Comparison of ENCODE assay signal across 11 mouse cellular contexts in genomic region chr7:75613240-75613639, GRCm38 (mm10).
DNase-seq lines count a peak whose midpoint lies in the region; ATAC-seq and TF ChIP-seq lines count a peak whose summit lies in the region.
"Had no signal": no experiment of that assay in that cellular context is flagged by ENCODE, and none has a peak within 500 bp of the region (broad histone marks: within the 10 kb centered on the region; RNA-seq: fewer than 3 reads in every experiment).

No protein-coding gene starts in this region.

- peak overlapping the region; percentile 47 for H3K4me2 ChIP-seq in heart, embryonic 11.5 days
- H3K4me2 ChIP-seq in liver, postnatal 0 days (ENCODE audit: low read depth, low read length), result peak overlapping the region; percentile 65
- no peak overlapping the region for H3K4me2 ChIP-seq in hindbrain, postnatal 0 days (ENCODE audit: low read depth, low read length)
- H3K4me2 ChIP-seq: hindbrain, embryonic 15.5 days had no signal

- no peak for TF ChIP-seq CTCF in layer of hippocampus, adult 2 months (conservative IDR thresholded peaks at IDR 0.05)
- no peak for TF ChIP-seq CTCF in liver, postnatal 0 days (IDR thresholded peaks at IDR 0.05; ENCODE audit: low read depth)
- TF ChIP-seq CTCF in hindbrain, postnatal 0 days (IDR thresholded peaks at IDR 0.05; ENCODE audit: low read depth), result no peak

- DNase-seq in layer of hippocampus, adult 2 months (ENCODE audit: low spot score in 2 of 2), result no peak
- no peak for DNase-seq in layer of hippocampus, postnatal 14 days (ENCODE audit: low spot score in 2 of 2)
- peak; percentile 29 for DNase-seq in NIH3T3 (ENCODE audit: low read depth)
- DNase-seq in liver, postnatal 0 days, result no peak
- no peak for DNase-seq in cerebellum, adult 18-20 months
- no peak for DNase-seq in hindbrain, postnatal 0 days (ENCODE audit: low spot score)
- DNase-seq: cerebellum, postnatal 36 days had no signal

- no peaks in the 10 kb centered on the region for H3K27me3 ChIP-seq in heart, embryonic 11.5 days (ENCODE audit: control insufficient read depth, insufficient read depth, low read length)
- H3K27me3 ChIP-seq in liver, postnatal 0 days (ENCODE audit: insufficient read depth, low read length), result no peaks in the 10 kb centered on the region
- no peaks in the 10 kb centered on the region for H3K27me3 ChIP-seq in hindbrain, postnatal 0 days (ENCODE audit: insufficient read depth, low read length)
- H3K27me3 ChIP-seq: hindbrain, embryonic 15.5 days had no signal

- H3K4me3 ChIP-seq in layer of hippocampus, adult 2 months, result peak overlapping the region; percentile 45
- H3K4me3 ChIP-seq in heart, embryonic 11.5 days (ENCODE audit: low read depth, low read length), result peak overlapping the region; percentile 41
- peak overlapping the region; percentile 51 for H3K4me3 ChIP-seq in liver, postnatal 0 days (ENCODE audit: low read depth, low read length)
- no peak overlapping the region for H3K4me3 ChIP-seq in hindbrain, postnatal 0 days (ENCODE audit: low read length)
- H3K4me3 ChIP-seq: hindbrain, embryonic 15.5 days; myocyte had no signal

- WGBS in heart, embryonic 11.5 days (ENCODE audit: insufficient replicate concordance), result 41% methylated on average over 5 of the region's 5 CpGs
- 16% methylated on average over 5 of the region's 5 CpGs for WGBS in liver, postnatal 0 days (ENCODE audit: insufficient replicate concordance)
- 82% methylated on average over 5 of the region's 5 CpGs for WGBS in hindbrain, postnatal 0 days

- TF ChIP-seq EP300 in liver, postnatal 0 days (IDR thresholded peaks at IDR 0.05; ENCODE audit: low read depth), result 0 out of 2 replicates have a peak, but pooled peaks have one; percentile 33

- H3K9me3 ChIP-seq in heart, embryonic 11.5 days (replicated peaks; ENCODE audit: control insufficient read depth, low read length), result no peaks in the 10 kb centered on the region
- H3K9me3 ChIP-seq in liver, postnatal 0 days (ENCODE audit: low read length), result no peaks in the 10 kb centered on the region
- H3K9me3 ChIP-seq in hindbrain, postnatal 0 days (ENCODE audit: low read length), result no peaks in the 10 kb centered on the region
- H3K9me3 ChIP-seq: hindbrain, embryonic 15.5 days had no signal

- peak overlapping the region; percentile 81 for H3K27ac ChIP-seq in layer of hippocampus, adult 2 months
- no peak overlapping the region for H3K27ac ChIP-seq in heart, embryonic 11.5 days (ENCODE audit: low read depth, low read length)
- peak overlapping the region; percentile 92 for H3K27ac ChIP-seq in liver, postnatal 0 days (ENCODE audit: low read depth)
- no peak overlapping the region for H3K27ac ChIP-seq in hindbrain, postnatal 0 days
- H3K27ac ChIP-seq: hindbrain, embryonic 15.5 days; macrophage had no signal

- peaks cover 18% of the 10 kb centered on the region for H3K36me3 ChIP-seq in heart, embryonic 11.5 days (ENCODE audit: control insufficient read depth, insufficient read depth, low read length)
- H3K36me3 ChIP-seq in liver, postnatal 0 days (replicated peaks; ENCODE audit: insufficient read depth, low read length), result peaks cover 50% of the 10 kb centered on the region
- H3K36me3 ChIP-seq in hindbrain, postnatal 0 days (ENCODE audit: insufficient read depth, low read length), result no peaks in the 10 kb centered on the region
- H3K36me3 ChIP-seq: hindbrain, embryonic 15.5 days had no signal

- H3K9ac ChIP-seq in heart, embryonic 11.5 days (ENCODE audit: low read depth, low read length), result 0 out of 2 replicates have a peak overlapping the region, but pooled peaks have one; percentile 46
- peak overlapping the region; percentile 76 for H3K9ac ChIP-seq in liver, postnatal 0 days (replicated peaks)
- no peak overlapping the region for H3K9ac ChIP-seq in hindbrain, postnatal 0 days (replicated peaks; ENCODE audit: low read length)
- H3K9ac ChIP-seq: hindbrain, embryonic 15.5 days had no signal

- no peak for ATAC-seq in heart, embryonic 11.5 days (replicated peaks; ENCODE audit: insufficient number of reproducible peaks, low FRiP score, low TSS enrichment)
- ATAC-seq in liver, postnatal 0 days, result peak; percentile 37
- ATAC-seq in hindbrain, postnatal 0 days, result no peak

- peaks cover 48% of the 10 kb centered on the region for H3K4me1 ChIP-seq in heart, embryonic 11.5 days (ENCODE audit: control insufficient read depth, insufficient read depth, low read length)
- H3K4me1 ChIP-seq in liver, postnatal 0 days (ENCODE audit: insufficient read depth), result peaks cover 52% of the 10 kb centered on the region
- no peaks in the 10 kb centered on the region for H3K4me1 ChIP-seq in hindbrain, postnatal 0 days (ENCODE audit: insufficient read depth, low read length)
- H3K4me1 ChIP-seq: hindbrain, embryonic 15.5 days had no signal

Comparison
In these comparisons a context has a peak if more than half of its experiments do, and no peak if none do; other contexts are left out.
1. H3K27ac ChIP-seq: peak in layer of hippocampus, adult 2 months (single experiment) and liver, postnatal 0 days (single experiment); none in heart, embryonic 11.5 days (single experiment) and hindbrain, postnatal 0 days (single experiment).